Mouse (Mus musculus) myocyte (in vitro differentiated cells): ENCODE measurements at regions not wholly inside any gene's neighbourhood (a gene's known extent, or its start where the extent isn't known, plus 50 kb on each side); places are given as distances from the start of the nearest gene placed in this dataset.

Experiments
- CEBPB ChIP-seq: IDR thresholded peaks from 2 replicates; pipeline ENCODE4 v1.6.1; 2011; ENCODE audit warnings: mild to moderate bottlenecking, moderate library complexity; ENCODE audit not compliant: poor library complexity, insufficient read depth, severe bottlenecking
- E2F4 ChIP-seq: IDR thresholded peaks from one replicate; pipeline ENCODE4 v1.6.1; 2011; ENCODE audit warnings: mild to moderate bottlenecking, control low read depth, moderate library complexity; ENCODE audit not compliant: insufficient read depth
- MAX ChIP-seq: IDR thresholded peaks from one replicate; pipeline ENCODE4 v1.6.1; 2011; ENCODE audit warnings: low read depth, mild to moderate bottlenecking, control low read depth
- POLR2A ChIP-seq: IDR thresholded peaks from one replicate; pipeline ENCODE4 v1.6.1; 2011; ENCODE audit warnings: low read depth, mild to moderate bottlenecking, control low read depth, moderate library complexity; ENCODE audit not compliant: insufficient read length
- POLR2AphosphoS2 ChIP-seq: IDR thresholded peaks from one replicate; pipeline ENCODE4 v1.6.1; 2011; ENCODE audit warnings: low read depth, control low read depth; ENCODE audit not compliant: insufficient read length
- REST ChIP-seq: IDR thresholded peaks from one replicate; pipeline ENCODE4 v1.6.1; 2011; ENCODE audit warnings: mild to moderate bottlenecking, control low read depth, moderate library complexity; ENCODE audit not compliant: insufficient read depth, insufficient read length
- SRF ChIP-seq: IDR thresholded peaks from one replicate; pipeline ENCODE4 v1.6.1; 2011; ENCODE audit warnings: low read depth; ENCODE audit not compliant: control insufficient read depth, insufficient read length
- TCF12 ChIP-seq: IDR thresholded peaks from one replicate; pipeline ENCODE4 v1.6.1; 2011; ENCODE audit warnings: mild to moderate bottlenecking, control low read depth; ENCODE audit not compliant: poor library complexity, insufficient read depth, severe bottlenecking
- TCF3 ChIP-seq: IDR thresholded peaks from one replicate; pipeline ENCODE4 v1.6.1; 2011; ENCODE audit warnings: low read depth, control low read depth; ENCODE audit not compliant: insufficient read length

GRCm38 (mm10) chr4:87647932-87648911 is 384.9 kb downstream of the Mllt3 start:
- TF ChIP-seq POLR2A (no peak), SRF (no peak), CEBPB (no peak), E2F4 (no peak), MAX (no peak), TCF12 (no peak), POLR2AphosphoS2 (no peak), TCF3 (no peak), REST (no peak)
